Mouse (Mus musculus) MEL (cell line): ENCODE measurements around the gene Ubl4a. TPM values are rescaled to one million over a fixed set of nuclear protein-coding genes. Genes with fewer than 3 reads are reported as not detected.

Experiments
- DNase-seq: peaks from one replicate; pipeline ENCODE4 v3.0.0; 2011; ENCODE audit warnings: low read depth, low spot score
- H3K27ac ChIP-seq: 2 replicates; pipeline ENCODE4 v1.5.1; 2012; ENCODE audit warnings: low read depth, mild to moderate bottlenecking, control low read depth, low read length, moderate library complexity; ENCODE audit not compliant: control insufficient read depth
- H3K27me3 ChIP-seq, 2 experiments: fragments of 150-350 bp in 1 of 2; sonication (generic) in 1 of 2; 2 replicates each; pipeline ENCODE4 v1.6.1; 2012; ENCODE audit warnings: low read length in 2 of 2, mild to moderate bottlenecking in 2 of 2, improper control_type of control experiment in 1 of 2, moderate library complexity in 1 of 2; ENCODE audit not compliant: insufficient read depth in 2 of 2, control insufficient read depth in 1 of 2
- H3K36me3 ChIP-seq, 2 experiments: 2 replicates each; pipeline ENCODE4 v1.6.1; 2012 to 2014; ENCODE audit warnings: low read length in 2 of 2, improper control_type of control experiment in 1 of 2, inconsistent platforms in 1 of 2, mild to moderate bottlenecking in 1 of 2; ENCODE audit not compliant: insufficient read depth in 2 of 2, control insufficient read depth in 1 of 2
- H3K4me1 ChIP-seq, 2 experiments: fragments of 150-350 bp in 1 of 2; sonication (generic) in 1 of 2; 2 replicates each; pipeline ENCODE4 v1.6.1; 2012; ENCODE audit warnings: low read length in 2 of 2, improper control_type of control experiment in 1 of 2, mild to moderate bottlenecking in 1 of 2; ENCODE audit not compliant: insufficient read depth in 2 of 2, control insufficient read depth in 1 of 2
- H3K4me3 ChIP-seq, 2 experiments: fragments of 150-350 bp in 1 of 2; sonication (generic) in 1 of 2; 2 replicates each; pipeline ENCODE4 v1.5.1; 2012; ENCODE audit warnings: low read depth in 2 of 2, low read length in 2 of 2, mild to moderate bottlenecking in 2 of 2, moderate library complexity in 2 of 2, control low read depth in 1 of 2, improper control_type of control experiment in 1 of 2; ENCODE audit not compliant: control insufficient read depth in 1 of 2, insufficient read depth in 1 of 2
- H3K79me2 ChIP-seq: 2 replicates; pipeline ENCODE4 v1.6.1; 2012; ENCODE audit warnings: mild to moderate bottlenecking, low read length, moderate library complexity; ENCODE audit not compliant: control insufficient read depth, poor library complexity, insufficient read depth
- H3K9ac ChIP-seq: 2 replicates; pipeline ENCODE4 v1.6.1; 2012; ENCODE audit warnings: low read depth, mild to moderate bottlenecking, control low read depth, low read length, moderate library complexity; ENCODE audit not compliant: control insufficient read depth, poor library complexity, severe bottlenecking
- H3K9me3 ChIP-seq: fragments of 150-350 bp; sonication (generic); replicated peaks from 2 replicates; pipeline ENCODE4 v1.6.1; 2012; ENCODE audit warnings: mild to moderate bottlenecking, low read length, improper control_type of control experiment, moderate library complexity; ENCODE audit not compliant: insufficient read depth
- CHD1 ChIP-seq: IDR thresholded peaks from 2 replicates; pipeline ENCODE4 v1.6.1; 2012; ENCODE audit warnings: low read depth, mild to moderate bottlenecking, inconsistent platforms, low read length, improper control_type of control experiment
- CHD2 ChIP-seq: IDR thresholded peaks from 2 replicates; pipeline ENCODE4 v1.6.1; 2011; ENCODE audit warnings: low read length, improper control_type of control experiment
- E2F4 ChIP-seq: IDR thresholded peaks from 2 replicates; pipeline ENCODE4 v1.6.1; 2011; ENCODE audit warnings: low read depth, low read length, improper control_type of control experiment, borderline replicate concordance
- ELF1 ChIP-seq: IDR thresholded peaks from 2 replicates; pipeline ENCODE4 v1.6.1; 2014; ENCODE audit warnings: low read depth, mild to moderate bottlenecking, inconsistent platforms, low read length, improper control_type of control experiment, moderate library complexity
- EP300 ChIP-seq, 2 experiments: IDR thresholded peaks; 2 replicates each; pipeline ENCODE4 v1.6.1; 2011; ENCODE audit warnings: improper control_type of control experiment in 2 of 2, low read length in 2 of 2, low read depth in 1 of 2, mild to moderate bottlenecking in 1 of 2
- ETS1 ChIP-seq: IDR thresholded peaks from 2 replicates; pipeline ENCODE4 v1.6.1; 2012; ENCODE audit warnings: low read depth, mild to moderate bottlenecking, inconsistent platforms, low read length, improper control_type of control experiment, moderate library complexity
- KAT2A ChIP-seq: conservative IDR thresholded peaks from 2 replicates; pipeline ENCODE4 v1.6.1; 2012; ENCODE audit warnings: low read depth, low read length, improper control_type of control experiment, inconsistent platforms
- MAFK ChIP-seq: IDR thresholded peaks from 2 replicates; pipeline ENCODE4 v1.6.1; 2011; ENCODE audit warnings: low read depth, mild to moderate bottlenecking, low read length, improper control_type of control experiment, borderline replicate concordance
- MAZ ChIP-seq: IDR thresholded peaks from 2 replicates; pipeline ENCODE4 v1.6.1; 2012; ENCODE audit warnings: low read depth, mild to moderate bottlenecking, inconsistent platforms, low read length, improper control_type of control experiment
- MEF2A ChIP-seq: IDR thresholded peaks from 2 replicates; pipeline ENCODE4 v1.6.1; 2014; ENCODE audit warnings: low read depth, mild to moderate bottlenecking, inconsistent platforms, low read length, improper control_type of control experiment; ENCODE audit not compliant: poor library complexity, insufficient replicate concordance, severe bottlenecking; ENCODE audit errors: extremely low read depth
- MXI1 ChIP-seq: IDR thresholded peaks from 2 replicates; pipeline ENCODE4 v1.6.1; 2011; ENCODE audit warnings: mild to moderate bottlenecking, low read depth, low read length, improper control_type of control experiment
- MYB ChIP-seq: IDR thresholded peaks from 2 replicates; pipeline ENCODE4 v1.6.1; 2011; ENCODE audit warnings: mild to moderate bottlenecking, low read depth, low read length, improper control_type of control experiment
- MYC ChIP-seq: IDR thresholded peaks from 2 replicates; pipeline ENCODE4 v1.6.1; 2011; ENCODE audit warnings: low read depth, mild to moderate bottlenecking, low read length, improper control_type of control experiment, moderate library complexity
- NELFE ChIP-seq: IDR thresholded peaks from 2 replicates; pipeline ENCODE4 v1.6.1; 2011; ENCODE audit warnings: low read depth, low read length, improper control_type of control experiment
- NRF1 ChIP-seq: IDR thresholded peaks from 2 replicates; pipeline ENCODE4 v1.6.1; 2014; ENCODE audit warnings: low read depth, mild to moderate bottlenecking, inconsistent platforms, low read length, improper control_type of control experiment, moderate library complexity; ENCODE audit not compliant: poor library complexity, insufficient read depth, severe bottlenecking
- POLR2A ChIP-seq, 2 experiments: IDR thresholded peaks; 2 replicates each; pipeline ENCODE4 v1.6.1; 2011 to 2012; ENCODE audit warnings: low read length in 2 of 2, mild to moderate bottlenecking in 2 of 2, control low read depth in 1 of 2, improper control_type of control experiment in 1 of 2, low read depth in 1 of 2, moderate library complexity in 1 of 2; ENCODE audit not compliant: control insufficient read depth in 1 of 2, insufficient read depth in 1 of 2, poor library complexity in 1 of 2
- POLR2AphosphoS2 ChIP-seq: IDR thresholded peaks from 2 replicates; pipeline ENCODE4 v1.6.1; 2011; ENCODE audit warnings: low read length, improper control_type of control experiment
- POLR2AphosphoS5 ChIP-seq: IDR thresholded peaks from 2 replicates; pipeline ENCODE4 v1.6.1; 2012; ENCODE audit warnings: low read depth, borderline replicate concordance, mild to moderate bottlenecking, inconsistent platforms, low read length, moderate library complexity, mixed read lengths
- RAD21 ChIP-seq: IDR thresholded peaks from 2 replicates; pipeline ENCODE4 v1.6.1; 2011; ENCODE audit warnings: mild to moderate bottlenecking, low read depth, low read length, improper control_type of control experiment
- RCOR1 ChIP-seq: IDR thresholded peaks from 2 replicates; pipeline ENCODE4 v1.6.1; 2012; ENCODE audit warnings: low read depth, mild to moderate bottlenecking, inconsistent platforms, low read length, improper control_type of control experiment
- TAL1 ChIP-seq: IDR thresholded peaks from 2 replicates; pipeline ENCODE4 v1.6.1; 2012; ENCODE audit warnings: mild to moderate bottlenecking, inconsistent platforms, low read length, moderate library complexity, mixed read lengths
- TBP ChIP-seq: IDR thresholded peaks from 2 replicates; pipeline ENCODE4 v1.8.0; 2011; ENCODE audit warnings: low read depth, low read length, improper control_type of control experiment
- UBTF ChIP-seq: IDR thresholded peaks from 2 replicates; pipeline ENCODE4 v1.6.1; 2012; ENCODE audit warnings: low read depth, mild to moderate bottlenecking, inconsistent platforms, low read length, improper control_type of control experiment, moderate library complexity, borderline replicate concordance; ENCODE audit not compliant: insufficient read depth
- ZC3H11A ChIP-seq: IDR thresholded peaks from 2 replicates; pipeline ENCODE4 v1.6.1; 2012; ENCODE audit warnings: low read depth, mild to moderate bottlenecking, inconsistent platforms, low read length, improper control_type of control experiment
- ZKSCAN1 ChIP-seq: IDR thresholded peaks from 2 replicates; pipeline ENCODE4 v1.6.1; 2012; ENCODE audit warnings: low read depth, mild to moderate bottlenecking, inconsistent platforms, low read length, improper control_type of control experiment, moderate library complexity
- ZMIZ1 ChIP-seq: IDR thresholded peaks from 2 replicates; pipeline ENCODE4 v1.6.1; 2012; ENCODE audit warnings: low read depth, mild to moderate bottlenecking, inconsistent platforms, low read length, improper control_type of control experiment, moderate library complexity
- ZNF384 ChIP-seq: IDR thresholded peaks from 2 replicates; pipeline ENCODE4 v1.6.1; 2012; ENCODE audit warnings: low read depth, mild to moderate bottlenecking, inconsistent platforms, low read length, improper control_type of control experiment
- polyA plus RNA-seq, 2 experiments: library from polyadenylated mRNA; stranded (reverse) in 1 of 2; unstranded in 1 of 2; fragments of >175 nt in 1 of 2; fragments of >200 nt in 1 of 2; gene quantifications; 2 replicates each; pipeline versions ENCODE4 v1.2.1 to v1.2.4; 2012; ENCODE audit warnings: low replicate concordance in 2 of 2, low read depth in 1 of 2; ENCODE audit not compliant: insufficient read length in 2 of 2, insufficient read depth in 1 of 2, missing spikeins in 1 of 2
- total RNA-seq: library from RNA; depleted of rRNA; stranded (reverse); fragments of 300-350 nt; gene quantifications from 2 replicates; pipeline ENCODE4 v1.2.3, GENCODE M21; 2012

Gene Ubl4a
- total and polyA plus RNA-seq, 3 experiments = 23.4 to 82.4 TPM; not detected in 1

- no peak for TF ChIP-seq E2F4
- TF ChIP-seq RCOR1 = no peak
- TF ChIP-seq MAZ = no peak
- no peak for TF ChIP-seq ZNF384
- peak; percentile 28 for TF ChIP-seq NELFE
- no peak for TF ChIP-seq MYB
- no peak for TF ChIP-seq CHD1
- TF ChIP-seq UBTF = no peak
- no peak for TF ChIP-seq MEF2A
- TF ChIP-seq POLR2AphosphoS5 = no peak
- TF ChIP-seq MYC = peak; percentile 94
- TF ChIP-seq EP300 (IDR thresholded peaks at IDR 0.05; ENCODE audit: low read depth in 1 of 2, low read length in 2 of 2) = no peak
- TF ChIP-seq RAD21 = no peak
- TF ChIP-seq CHD2 = no peak
- TF ChIP-seq ELF1 = no peak
- TF ChIP-seq MAFK = no peak
- no peak for TF ChIP-seq ZMIZ1
- TF ChIP-seq POLR2AphosphoS2 = peak; percentile 67
- no peak for TF ChIP-seq KAT2A
- no peak for TF ChIP-seq ETS1
- TF ChIP-seq POLR2A (IDR thresholded peaks at IDR 0.05; ENCODE audit: control insufficient read depth in 1 of 2, insufficient read depth in 1 of 2, low read depth in 1 of 2, low read length in 2 of 2, poor library complexity in 1 of 2) = peak; percentile 46 to 74; a peak in 3 of 4 replicates
Measured at GRCm38 (mm10) chrX:74368209-74368909, 4.7 kb downstream of the Ubl4a start (continued).

- H3K79me2 ChIP-seq = peaks cover 12% of the 10 kb centered on the region
- H3K27me3 ChIP-seq = no peaks in the 10 kb centered on the region
- peak overlapping the region; percentile 98 for H3K9ac ChIP-seq
- TF ChIP-seq E2F4 (no peak), MAZ (no peak), TAL1 (no peak), UBTF (no peak), TBP (no peak), ZKSCAN1 (no peak), MYB (no peak), EP300 (IDR thresholded peaks at IDR 0.05; ENCODE audit: low read depth in 1 of 2, low read length in 2 of 2) (no peak), POLR2AphosphoS5 (no peak), ETS1 (no peak), MAFK (no peak), MXI1 (no peak), CHD1 (no peak), NRF1 (no peak), ZC3H11A (no peak), POLR2AphosphoS2 (no peak)
- H3K4me1 ChIP-seq = peaks cover 0 to 15% of the 10 kb centered on the region in 2 experiments; a peak in 2 of 4 replicates
- peaks cover 0 to 13% of the 10 kb centered on the region in 2 experiments for H3K36me3 ChIP-seq
- peak overlapping the region; percentile 91 to 97 for H3K4me3 ChIP-seq
- DNase-seq = no peak
- no peaks in the 10 kb centered on the region for H3K9me3 ChIP-seq
- no peak overlapping the region; the same call in 1 of the 2 replicates for H3K27ac ChIP-seq
Measured at GRCm38 (mm10) chrX:74367512-74367911, 5.5 kb downstream of the Ubl4a start.
